Mouse (Mus musculus): ENCODE measurements at regions not wholly inside any gene's neighbourhood (a gene's known extent, or its start where the extent isn't known, plus 50 kb on each side); places are given as distances from the start of the nearest gene placed in this dataset.

DNA sequence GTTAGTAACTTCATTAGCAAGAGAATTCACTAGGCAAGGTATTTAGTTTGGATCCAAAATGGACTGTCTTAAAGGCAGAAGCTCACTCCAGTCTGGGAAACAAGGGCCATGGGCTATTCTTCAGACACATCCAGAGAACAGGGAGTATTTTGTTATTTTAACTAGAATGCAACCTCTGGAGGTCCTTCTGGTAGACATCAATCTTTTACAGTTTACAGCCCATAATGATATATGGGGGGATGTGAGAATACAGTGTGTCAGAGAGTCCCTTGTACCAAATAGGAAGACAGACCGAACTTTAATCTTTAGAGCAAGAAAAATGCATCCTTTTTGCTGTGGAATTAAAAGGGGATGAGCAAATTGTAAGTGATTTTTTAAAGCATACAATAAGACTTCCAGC is 157.6 kb upstream of the Nrp1 start:
- WGBS, result 92% methylated on average over 1 of the region's 1 CpGs
- Histone ChIP-seq H3K4me2 (ENCODE audit: low read depth, low read length) (no peak overlapping the region), H3K27me3 (ENCODE audit: control insufficient read depth, insufficient read depth, low read length) (no peaks in the 10 kb centered on the region), H3K4me1 (ENCODE audit: control insufficient read depth, insufficient read depth, low read length) (no peaks in the 10 kb centered on the region; the same call in 1 of the 2 replicates), H3K27ac (replicated peaks; ENCODE audit: low read depth, low read length) (no peak overlapping the region), H3K9me3 (replicated peaks; ENCODE audit: control insufficient read depth, low read length) (no peaks in the 10 kb centered on the region), H3K4me3 (ENCODE audit: low read depth, low read length) (no peak overlapping the region), H3K9ac (replicated peaks; ENCODE audit: low read length) (no peak overlapping the region), H3K36me3 (replicated peaks; ENCODE audit: control insufficient read depth, insufficient read depth, low read depth, low read length) (no peaks in the 10 kb centered on the region)
- DNase-seq (ENCODE audit: low spot score), result no peak
- ATAC-seq (replicated peaks; ENCODE audit: insufficient number of reproducible peaks, low FRiP score, low TSS enrichment, low read depth), result no peak

DNA sequence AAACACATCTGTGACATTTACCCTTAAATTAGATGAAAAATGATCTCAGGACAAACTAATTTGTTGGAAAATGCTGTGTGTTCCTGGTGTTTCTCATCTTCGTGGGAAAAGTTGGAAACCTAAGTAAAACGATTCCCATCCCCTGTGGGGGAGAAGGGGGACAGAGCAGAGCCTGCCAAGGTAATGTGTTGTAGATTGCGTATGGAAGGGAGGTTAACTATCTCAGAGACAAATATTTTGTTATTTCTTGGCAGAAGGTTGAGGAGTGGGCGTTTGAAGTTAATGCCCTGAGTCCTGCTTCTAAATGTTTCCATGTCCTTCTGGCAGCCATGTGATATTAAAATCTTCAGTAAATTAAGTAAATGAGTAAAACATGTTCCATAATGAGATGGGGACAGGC is 156.8 kb upstream of the Nrp1 start:
- H3K36me3 ChIP-seq (replicated peaks; ENCODE audit: control insufficient read depth, insufficient read depth, low read depth, low read length), result no peaks in the 10 kb centered on the region
- no peaks in the 10 kb centered on the region for H3K9me3 ChIP-seq (replicated peaks; ENCODE audit: control insufficient read depth, low read length)
- no peak overlapping the region for H3K4me2 ChIP-seq (ENCODE audit: low read depth, low read length)
- 58% methylated on average over 4 of the region's 4 CpGs for WGBS
- no peak overlapping the region for H3K9ac ChIP-seq (replicated peaks; ENCODE audit: low read length)
- H3K4me1 ChIP-seq (ENCODE audit: control insufficient read depth, insufficient read depth, low read length), result no peaks in the 10 kb centered on the region; the same call in 1 of the 2 replicates
- no peak for ATAC-seq (replicated peaks; ENCODE audit: insufficient number of reproducible peaks, low FRiP score, low TSS enrichment, low read depth)
- no peak for DNase-seq (ENCODE audit: low spot score)
- no peak overlapping the region for H3K27ac ChIP-seq (replicated peaks; ENCODE audit: low read depth, low read length)
- no peaks in the 10 kb centered on the region for H3K27me3 ChIP-seq (ENCODE audit: control insufficient read depth, insufficient read depth, low read length)
- no peak overlapping the region for H3K4me3 ChIP-seq (ENCODE audit: low read depth, low read length)

DNA sequence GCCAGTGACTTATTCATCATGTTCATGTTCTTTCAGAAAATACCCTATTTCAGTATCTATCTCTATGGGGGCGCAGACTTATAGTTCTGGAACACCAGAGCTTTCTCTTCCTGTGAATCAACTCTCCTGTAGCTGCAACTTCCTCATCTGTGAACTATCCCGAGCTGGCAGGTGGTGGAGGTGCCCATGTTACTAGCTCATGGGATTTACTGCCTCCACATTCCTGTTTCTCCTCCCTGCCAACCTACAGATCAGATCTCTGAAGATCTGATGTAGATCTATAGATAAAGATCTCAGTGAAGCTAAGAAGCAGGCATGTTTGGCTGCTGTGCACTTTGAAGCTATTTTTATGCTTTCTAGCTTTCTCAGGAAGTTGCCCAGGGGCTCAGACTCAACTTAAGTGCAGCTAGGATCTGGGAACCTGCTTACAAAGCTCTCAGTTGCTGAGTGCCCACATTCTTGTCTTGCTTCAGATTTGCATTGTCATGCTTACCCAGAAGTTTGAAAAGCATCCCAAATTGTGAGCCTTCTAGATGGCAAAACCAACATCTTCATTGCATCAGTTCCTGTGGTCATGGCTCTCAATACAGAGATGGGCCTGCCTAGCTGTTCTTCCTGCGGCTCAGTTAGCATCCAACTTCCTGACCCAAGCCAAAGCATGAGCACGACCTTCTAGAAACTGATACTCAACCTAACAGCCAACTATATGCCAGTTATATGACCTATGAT is 156.1 kb upstream of the Nrp1 start:
- Histone ChIP-seq H3K27me3 (ENCODE audit: control insufficient read depth, insufficient read depth, low read length) (no peaks in the 10 kb centered on the region), H3K4me1 (ENCODE audit: control insufficient read depth, insufficient read depth, low read length) (no peaks in the 10 kb centered on the region; the same call in 1 of the 2 replicates), H3K36me3 (replicated peaks; ENCODE audit: control insufficient read depth, insufficient read depth, low read depth, low read length) (no peaks in the 10 kb centered on the region), H3K27ac (replicated peaks; ENCODE audit: low read depth, low read length) (no peak overlapping the region), H3K9me3 (replicated peaks; ENCODE audit: control insufficient read depth, low read length) (no peaks in the 10 kb centered on the region), H3K4me2 (ENCODE audit: low read depth, low read length) (no peak overlapping the region), H3K9ac (replicated peaks; ENCODE audit: low read length) (no peak overlapping the region), H3K4me3 (ENCODE audit: low read depth, low read length) (no peak overlapping the region)
- ATAC-seq (replicated peaks; ENCODE audit: insufficient number of reproducible peaks, low FRiP score, low TSS enrichment, low read depth), result no peak
- DNase-seq (ENCODE audit: low spot score), result no peak
- 80% methylated on average over 4 of the region's 4 CpGs for WGBS

DNA sequence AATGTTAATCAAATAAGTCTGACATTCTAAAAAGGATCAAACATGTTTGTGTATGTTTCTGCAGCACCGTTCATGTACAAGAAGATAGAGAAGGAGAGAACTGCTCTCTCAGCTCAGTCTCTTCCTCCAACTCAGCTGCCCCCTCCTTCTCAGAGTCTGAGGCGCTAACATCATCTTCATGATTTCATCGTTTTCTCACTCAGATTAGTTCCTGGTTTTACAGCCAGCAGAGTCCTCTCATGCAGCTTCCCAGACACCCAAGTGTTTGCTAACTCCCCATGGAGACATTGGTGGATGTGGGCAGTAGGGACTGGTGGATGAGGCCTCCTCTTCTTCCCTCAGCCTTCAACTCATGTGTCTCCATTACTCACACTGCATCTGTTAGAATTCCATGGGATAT is 153.6 kb upstream of the Nrp1 start:
- no peaks in the 10 kb centered on the region; the same call in 1 of the 2 replicates for H3K4me1 ChIP-seq (ENCODE audit: control insufficient read depth, insufficient read depth, low read length)
- no peak for DNase-seq (ENCODE audit: low spot score)
- no peak for ATAC-seq (replicated peaks; ENCODE audit: insufficient number of reproducible peaks, low FRiP score, low TSS enrichment, low read depth)
- no peak overlapping the region for H3K4me3 ChIP-seq (ENCODE audit: low read depth, low read length)
- no peak overlapping the region for H3K4me2 ChIP-seq (ENCODE audit: low read depth, low read length)
- H3K27me3 ChIP-seq (ENCODE audit: control insufficient read depth, insufficient read depth, low read length), result no peaks in the 10 kb centered on the region
- no peak overlapping the region for H3K27ac ChIP-seq (replicated peaks; ENCODE audit: low read depth, low read length)
- no peak overlapping the region for H3K9ac ChIP-seq (replicated peaks; ENCODE audit: low read length)
- no peaks in the 10 kb centered on the region for H3K36me3 ChIP-seq (replicated peaks; ENCODE audit: control insufficient read depth, insufficient read depth, low read depth, low read length)
- no peaks in the 10 kb centered on the region for H3K9me3 ChIP-seq (replicated peaks; ENCODE audit: control insufficient read depth, low read length)
- WGBS, result 91% methylated on average over 3 of the region's 3 CpGs

- H3K27ac ChIP-seq (replicated peaks; ENCODE audit: low read depth, low read length), result no peak overlapping the region
- no peaks in the 10 kb centered on the region for H3K9me3 ChIP-seq (replicated peaks; ENCODE audit: control insufficient read depth, low read length)
- ATAC-seq (replicated peaks; ENCODE audit: insufficient number of reproducible peaks, low FRiP score, low TSS enrichment, low read depth) (no peak), DNase-seq (ENCODE audit: low spot score) (no peak)
- no peaks in the 10 kb centered on the region for H3K27me3 ChIP-seq (ENCODE audit: control insufficient read depth, insufficient read depth, low read length)
- no peak overlapping the region for H3K4me3 ChIP-seq (ENCODE audit: low read depth, low read length)
- H3K9ac ChIP-seq (replicated peaks; ENCODE audit: low read length), result no peak overlapping the region
- H3K4me2 ChIP-seq (ENCODE audit: low read depth, low read length), result no peak overlapping the region
- H3K36me3 ChIP-seq (replicated peaks; ENCODE audit: control insufficient read depth, insufficient read depth, low read depth, low read length), result no peaks in the 10 kb centered on the region
- H3K4me1 ChIP-seq (ENCODE audit: control insufficient read depth, insufficient read depth, low read length), result no peaks in the 10 kb centered on the region
Measured at GRCm38 (mm10) chr8:128207138-128207537, 151.3 kb upstream of the Nrp1 start.

GRCm38 (mm10) chr8:128210761-128211160 is 147.6 kb upstream of the Nrp1 start:
- DNase-seq (ENCODE audit: low spot score) (no peak), ATAC-seq (replicated peaks; ENCODE audit: insufficient number of reproducible peaks, low FRiP score, low TSS enrichment, low read depth) (no peak)
- Histone ChIP-seq H3K27me3 (ENCODE audit: control insufficient read depth, insufficient read depth, low read length) (no peaks in the 10 kb centered on the region), H3K9ac (replicated peaks; ENCODE audit: low read length) (no peak overlapping the region), H3K9me3 (replicated peaks; ENCODE audit: control insufficient read depth, low read length) (no peaks in the 10 kb centered on the region), H3K27ac (replicated peaks; ENCODE audit: low read depth, low read length) (no peak overlapping the region), H3K4me3 (ENCODE audit: low read depth, low read length) (no peak overlapping the region), H3K36me3 (replicated peaks; ENCODE audit: control insufficient read depth, insufficient read depth, low read depth, low read length) (no peaks in the 10 kb centered on the region), H3K4me2 (ENCODE audit: low read depth, low read length) (no peak overlapping the region), H3K4me1 (ENCODE audit: control insufficient read depth, insufficient read depth, low read length) (no peaks in the 10 kb centered on the region)
- 71% methylated on average over 5 of the region's 5 CpGs for WGBS

- Histone ChIP-seq H3K9ac (replicated peaks; ENCODE audit: low read length) (no peak overlapping the region), H3K27me3 (ENCODE audit: control insufficient read depth, insufficient read depth, low read length) (no peaks in the 10 kb centered on the region), H3K27ac (replicated peaks; ENCODE audit: low read depth, low read length) (no peak overlapping the region), H3K9me3 (replicated peaks; ENCODE audit: control insufficient read depth, low read length) (no peaks in the 10 kb centered on the region), H3K36me3 (replicated peaks; ENCODE audit: control insufficient read depth, insufficient read depth, low read depth, low read length) (no peaks in the 10 kb centered on the region), H3K4me1 (ENCODE audit: control insufficient read depth, insufficient read depth, low read length) (no peaks in the 10 kb centered on the region), H3K4me3 (ENCODE audit: low read depth, low read length) (no peak overlapping the region), H3K4me2 (ENCODE audit: low read depth, low read length) (no peak overlapping the region)
- ATAC-seq (replicated peaks; ENCODE audit: insufficient number of reproducible peaks, low FRiP score, low TSS enrichment, low read depth) (no peak), DNase-seq (ENCODE audit: low spot score) (no peak)
- 83% methylated on average over 3 of the region's 3 CpGs for WGBS
Measured at GRCm38 (mm10) chr8:128212223-128212622, 146.2 kb upstream of the Nrp1 start.

- Histone ChIP-seq H3K27me3 (ENCODE audit: control insufficient read depth, insufficient read depth, low read length) (no peaks in the 10 kb centered on the region), H3K4me3 (ENCODE audit: low read depth, low read length) (no peak overlapping the region), H3K4me2 (ENCODE audit: low read depth, low read length) (no peak overlapping the region), H3K27ac (replicated peaks; ENCODE audit: low read depth, low read length) (no peak overlapping the region), H3K9me3 (replicated peaks; ENCODE audit: control insufficient read depth, low read length) (no peaks in the 10 kb centered on the region), H3K4me1 (ENCODE audit: control insufficient read depth, insufficient read depth, low read length) (no peaks in the 10 kb centered on the region), H3K36me3 (replicated peaks; ENCODE audit: control insufficient read depth, insufficient read depth, low read depth, low read length) (no peaks in the 10 kb centered on the region), H3K9ac (replicated peaks; ENCODE audit: low read length) (no peak overlapping the region)
- DNase-seq (ENCODE audit: low spot score) (no peak), ATAC-seq (replicated peaks; ENCODE audit: insufficient number of reproducible peaks, low FRiP score, low TSS enrichment, low read depth) (no peak)
- 82% methylated on average over 2 of the region's 2 CpGs for WGBS
Measured at GRCm38 (mm10) chr8:128214256-128214655, 144.1 kb upstream of the Nrp1 start.
